Mouse (Mus musculus) cerebral cortex, adult 2 months (tissue): Measurements from ENCODE around the gene Atp8a2.

Experiments
- WGBS: fragments of 180-500 bp; shearing (Covaris S2); methylation state at CpG from one replicate; pipeline ENCODE4 v1.1.7; 2018; 5-methylcytosine and 5-hydroxymethylcytosine counted together

Gene Atp8a2

GRCm38 (mm10) chr14:59783348-59784341 lies 413.3 kb downstream of the Atp8a2 start:
- WGBS: 68% methylated on average over 11 of the region's 11 CpGs

DNA sequence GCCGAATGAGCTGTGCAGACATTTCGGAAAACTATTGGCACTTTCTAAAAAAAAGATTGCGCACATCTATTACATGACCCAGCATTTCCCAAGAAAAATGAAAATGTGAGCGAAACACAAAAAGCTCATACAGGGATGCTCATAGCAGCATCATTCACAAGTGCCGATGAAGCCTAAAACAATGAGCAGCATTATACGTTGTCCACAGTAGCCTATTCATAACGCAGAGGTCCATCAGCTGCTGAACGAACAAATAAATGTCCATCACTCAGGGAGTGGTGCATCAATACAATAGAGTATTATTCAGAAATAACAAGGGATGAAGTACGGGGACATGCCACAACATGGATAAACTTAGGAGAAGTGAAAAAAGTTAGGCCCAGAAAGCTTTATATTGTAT lies 416.6 kb downstream of the Atp8a2 start:
- WGBS: 76% methylated on average over 9 of the region's 9 CpGs

GRCm38 (mm10) chr14:59762227-59762626 lies 434.8 kb downstream of the Atp8a2 start:
- 62% methylated on average over 3 of the region's 3 CpGs for WGBS

DNA sequence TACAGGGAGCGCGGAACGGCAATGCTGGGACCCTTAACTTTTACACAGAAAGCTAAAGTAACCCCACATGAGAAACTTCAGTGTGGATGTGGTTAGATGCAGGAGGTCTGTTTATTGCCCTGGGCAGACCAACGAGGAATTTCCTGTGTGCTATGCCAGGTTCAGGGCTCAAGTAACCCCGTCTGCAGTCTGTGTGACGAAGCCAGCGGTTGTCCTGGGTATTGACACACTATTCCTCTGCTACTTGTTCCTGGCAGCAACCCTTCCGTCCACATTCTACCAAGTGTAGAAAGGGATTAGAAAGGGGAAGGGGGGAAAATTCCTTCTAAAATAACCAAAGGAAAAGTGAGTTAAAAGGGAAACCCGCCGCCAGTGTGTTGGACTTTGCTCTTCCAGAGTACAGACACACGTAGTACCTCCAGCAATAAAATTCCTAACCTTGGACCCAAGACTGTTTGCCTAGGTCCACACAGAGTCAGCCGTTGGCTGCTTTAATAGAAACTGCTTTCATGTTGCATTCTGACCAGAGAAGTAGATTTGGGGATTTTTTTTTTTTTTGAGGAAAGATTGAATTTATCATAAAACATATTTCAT lies 437.0 kb downstream of the Atp8a2 start:
- 86% methylated on average over 12 of the region's 12 CpGs for WGBS

DNA sequence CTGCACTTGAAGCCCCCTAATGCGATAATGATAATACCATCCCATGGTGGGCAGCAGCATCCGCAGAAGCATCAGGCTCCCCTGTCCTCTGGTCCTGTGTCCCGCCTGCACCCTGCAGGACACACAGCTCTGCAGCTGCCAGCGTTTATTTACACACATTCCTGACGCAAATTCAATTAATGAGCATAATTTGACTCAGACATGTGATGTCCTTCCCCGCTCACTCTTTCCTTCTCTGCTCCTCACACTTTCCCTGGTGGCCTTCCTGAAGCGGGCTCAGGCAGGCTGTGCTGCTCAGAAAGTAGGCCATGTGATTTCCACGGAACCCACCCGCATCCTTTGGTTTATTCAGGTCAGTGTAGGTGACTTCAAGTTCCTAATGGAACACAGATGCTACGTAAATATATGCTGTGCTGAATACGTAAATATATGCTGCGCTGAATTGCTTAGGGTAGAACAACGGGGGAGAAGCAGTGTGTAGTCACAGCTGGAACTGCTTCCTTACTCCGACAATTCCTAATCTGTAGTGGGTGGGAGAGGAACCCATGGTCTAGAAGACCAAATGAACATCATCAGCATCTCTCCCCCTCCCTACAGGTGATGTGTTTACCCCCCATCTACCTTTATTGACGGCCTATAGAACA lies 437.7 kb downstream of the Atp8a2 start:
- 74% methylated on average over 15 of the region's 15 CpGs for WGBS

GRCm38 (mm10) chr14:59752401-59752800 lies 444.6 kb downstream of the Atp8a2 start:
- WGBS: 92% methylated on average over 3 of the region's 3 CpGs

DNA sequence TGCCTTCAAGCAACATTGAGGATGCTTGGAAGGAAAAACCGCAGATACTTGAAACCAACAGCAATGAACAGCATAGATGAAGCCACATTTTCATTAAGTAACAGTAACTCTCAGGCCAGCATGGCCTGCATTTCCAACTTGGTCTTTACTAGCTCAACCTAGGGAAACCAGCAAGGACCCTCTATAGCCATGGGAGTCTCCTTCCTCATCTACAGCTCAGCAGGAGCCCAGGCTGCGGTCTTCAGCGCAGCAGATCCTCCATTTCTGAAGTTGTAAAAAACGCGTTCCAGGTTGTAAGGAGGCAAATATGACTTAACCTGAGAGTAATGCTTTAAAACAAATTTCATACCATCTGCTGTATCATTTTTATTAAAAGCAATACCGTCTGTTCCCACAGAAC lies 447.0 kb downstream of the Atp8a2 start:
- 86% methylated on average over 6 of the region's 6 CpGs for WGBS

GRCm38 (mm10) chr14:59745676-59746075 lies 451.3 kb downstream of the Atp8a2 start:
- WGBS: 72% methylated on average over 4 of the region's 4 CpGs

GRCm38 (mm10) chr14:59741752-59742151 lies 455.2 kb downstream of the Atp8a2 start:
- WGBS: 90% methylated on average over 5 of the region's 5 CpGs

GRCm38 (mm10) chr14:59739446-59739845 lies 457.5 kb downstream of the Atp8a2 start:
- WGBS: 86% methylated on average over 6 of the region's 6 CpGs

DNA sequence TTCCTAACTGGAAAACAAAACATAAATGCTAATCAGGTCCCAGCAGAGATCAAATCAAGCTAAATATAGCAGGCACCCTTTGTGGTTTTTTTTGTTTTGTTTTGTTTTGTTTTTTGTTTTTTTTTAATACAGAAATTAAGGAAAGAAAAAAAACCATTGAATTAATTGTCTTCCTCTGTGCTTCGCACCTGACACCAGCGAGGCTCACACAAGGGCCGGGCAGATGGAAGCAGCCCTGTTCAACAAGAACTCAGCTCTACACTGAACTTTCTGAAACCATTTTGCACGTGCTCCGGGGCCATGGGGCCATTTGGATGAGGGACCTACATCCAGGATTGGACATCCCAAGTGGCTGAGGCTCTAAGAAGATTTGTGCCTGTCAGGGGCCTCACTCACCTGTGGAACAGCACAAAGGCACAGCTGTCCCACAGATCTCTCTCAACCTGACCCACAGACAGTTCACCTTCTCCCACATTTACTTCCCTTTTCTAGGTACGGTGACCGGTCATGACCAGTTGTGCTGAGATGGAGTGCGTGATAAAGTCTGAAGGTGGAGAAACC lies 459.2 kb downstream of the Atp8a2 start:
- 77% methylated on average over 8 of the region's 8 CpGs for WGBS

DNA sequence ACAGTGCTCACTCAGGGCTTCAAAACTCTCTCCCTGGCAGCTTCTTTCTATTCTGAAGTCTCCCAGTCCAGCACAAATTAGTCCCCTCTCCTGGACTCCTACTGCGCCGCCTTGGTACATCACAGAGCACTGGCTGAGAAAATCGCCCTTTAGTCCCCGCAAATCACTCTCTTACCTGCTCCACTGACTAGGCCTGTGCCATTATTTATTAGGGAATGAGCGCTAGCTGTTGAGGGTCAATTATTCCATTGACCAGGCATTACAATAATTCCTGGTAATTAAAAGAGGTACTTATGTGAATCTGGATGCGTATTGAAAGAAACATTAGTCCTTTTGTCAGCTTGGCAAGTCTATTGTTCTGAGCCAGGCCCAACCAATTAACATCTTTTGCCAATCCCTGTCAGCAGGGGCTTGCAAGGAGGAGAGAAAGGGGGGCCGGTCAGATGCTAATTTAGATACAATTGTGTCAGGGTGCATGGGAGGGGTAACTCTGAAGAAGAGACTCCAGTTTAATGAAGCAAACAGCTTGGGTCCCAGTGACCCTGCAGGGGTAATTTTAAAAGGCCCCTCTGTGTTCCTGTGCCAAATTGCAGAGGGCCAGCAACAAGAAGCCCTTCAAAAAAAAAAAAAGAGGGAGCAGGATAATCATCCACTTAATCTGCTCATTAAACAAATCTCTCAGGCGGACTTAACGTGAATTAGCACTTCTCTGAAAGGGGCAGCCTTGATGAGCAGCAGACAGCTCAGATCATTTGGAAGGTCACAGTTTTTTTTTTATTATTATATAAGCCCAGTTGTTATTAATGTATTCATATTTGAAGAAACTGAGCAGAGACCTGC lies 459.9 kb downstream of the Atp8a2 start:
- 80% methylated on average over 9 of the region's 9 CpGs for WGBS

DNA sequence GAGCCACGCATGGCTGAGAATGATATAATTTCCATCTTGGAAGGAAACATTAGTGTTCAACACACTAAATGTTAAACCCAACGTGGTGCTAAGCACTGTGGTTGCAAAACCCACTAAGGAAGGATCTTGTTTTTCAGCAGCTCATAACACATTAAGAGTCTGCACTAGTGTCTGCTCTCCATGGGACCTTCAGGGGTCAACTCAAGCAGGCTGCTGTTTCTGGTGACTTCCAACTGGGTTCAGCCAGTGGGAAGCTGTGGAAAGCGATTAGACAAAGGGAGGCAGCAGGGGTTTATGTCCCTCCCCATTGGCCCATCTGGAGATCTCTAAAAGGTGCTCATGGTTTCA lies 467.0 kb downstream of the Atp8a2 start:
- 78% methylated on average over 3 of the region's 3 CpGs for WGBS

DNA sequence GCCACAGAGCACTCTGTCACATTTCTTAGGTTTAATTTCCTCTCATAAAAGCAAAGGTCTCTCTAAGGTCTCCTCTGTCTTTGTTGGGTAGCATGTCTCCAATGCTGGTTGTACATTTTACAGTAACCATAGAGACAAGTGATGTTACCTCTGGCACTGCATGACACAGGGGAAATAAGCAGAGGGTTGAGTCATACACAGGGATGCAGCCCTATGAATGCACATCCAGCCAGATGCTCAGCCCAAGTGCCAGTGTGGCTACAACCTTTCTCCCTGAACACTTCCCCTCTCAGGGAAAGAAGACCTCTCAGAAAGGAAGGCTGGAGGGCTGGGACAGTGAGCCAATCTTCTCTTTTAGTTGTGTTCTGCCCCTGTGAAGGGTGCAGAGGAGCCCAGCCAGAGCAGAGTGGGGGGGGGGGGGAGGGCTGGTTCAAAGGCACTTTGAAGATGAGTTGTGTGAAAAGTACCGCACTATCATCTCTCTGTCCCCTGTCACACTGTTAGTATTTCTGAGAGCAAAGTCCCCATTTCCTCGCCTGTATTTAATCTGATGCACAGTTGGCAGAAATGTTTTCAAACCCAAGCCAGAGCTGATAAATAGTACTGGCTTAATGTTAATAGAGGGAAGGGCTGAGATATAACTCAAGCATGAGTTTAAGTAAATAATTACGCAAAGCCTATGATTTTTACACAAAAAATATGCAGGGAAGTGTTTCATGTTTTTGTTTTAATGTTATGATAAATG lies 467.5 kb downstream of the Atp8a2 start:
- WGBS: 90% methylated on average over 3 of the region's 3 CpGs

GRCm38 (mm10) chr14:59727016-59727415 lies 470.0 kb downstream of the Atp8a2 start:
- 81% methylated on average over 4 of the region's 4 CpGs for WGBS

DNA sequence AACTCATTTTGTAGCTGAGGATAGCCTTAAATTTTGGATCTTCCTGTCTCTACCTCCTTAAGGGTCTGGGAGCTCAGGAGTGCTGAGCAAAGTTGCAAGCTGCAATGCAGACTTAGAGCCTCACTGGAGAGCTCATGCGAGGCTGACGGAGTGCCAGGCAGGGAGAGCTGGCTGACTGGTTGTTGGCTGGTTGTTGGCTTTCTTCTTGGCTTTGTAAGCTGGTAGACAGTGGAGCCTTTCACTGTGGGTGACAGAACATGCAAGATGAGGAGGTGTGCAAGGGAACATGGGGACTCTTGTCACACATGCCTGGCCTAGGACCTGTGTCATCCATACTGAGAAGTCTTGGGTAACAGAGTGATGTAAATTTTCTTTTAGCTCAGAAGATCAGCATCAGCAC lies 473.8 kb downstream of the Atp8a2 start:
- 57% methylated on average over 2 of the region's 2 CpGs for WGBS

DNA sequence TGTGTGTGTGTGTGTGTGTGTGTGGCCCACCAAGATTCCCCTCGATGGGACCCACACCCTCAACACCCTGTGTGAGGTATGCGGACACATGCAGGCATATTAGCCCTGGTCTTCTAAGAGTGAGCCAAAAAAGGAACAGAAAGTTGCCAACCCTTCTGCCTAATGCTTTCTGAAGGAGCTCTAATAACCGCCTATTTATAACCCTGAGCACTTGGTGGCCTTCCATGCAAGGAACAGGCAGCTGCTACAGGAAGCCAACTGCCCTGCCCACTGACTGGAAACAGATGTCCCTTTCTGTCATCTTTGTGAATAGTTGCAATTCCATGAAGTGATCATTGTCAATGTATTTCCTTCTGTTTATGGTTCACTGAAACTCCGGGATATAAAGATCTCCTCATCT lies 475.0 kb downstream of the Atp8a2 start:
- WGBS: 44% methylated on average over 4 of the region's 4 CpGs

DNA sequence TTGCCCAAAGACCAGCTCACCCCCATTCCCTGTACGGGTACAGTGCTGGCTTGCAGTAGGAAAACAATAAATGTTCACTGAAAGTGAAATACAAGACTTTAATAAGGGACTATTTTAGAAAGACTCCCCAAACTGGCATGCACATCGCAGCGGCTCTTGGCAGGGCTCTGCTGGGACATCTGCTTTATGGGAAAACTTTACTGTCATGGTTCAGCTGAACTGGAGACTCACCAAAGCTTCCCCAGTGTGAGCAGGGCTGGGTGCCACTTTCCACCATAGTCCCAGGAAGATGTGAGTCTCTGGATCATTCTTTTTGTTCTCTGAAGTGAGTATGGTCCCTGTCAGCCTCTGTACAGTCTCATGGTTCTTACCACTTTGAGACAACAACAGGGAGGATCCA lies 475.6 kb downstream of the Atp8a2 start:
- 56% methylated on average over 3 of the region's 3 CpGs for WGBS

- WGBS: 50% methylated on average over 4 of the region's 4 CpGs
These were observed 476.6 kb downstream of the Atp8a2 start for GRCm38 (mm10) chr14:59720386-59720785.

DNA sequence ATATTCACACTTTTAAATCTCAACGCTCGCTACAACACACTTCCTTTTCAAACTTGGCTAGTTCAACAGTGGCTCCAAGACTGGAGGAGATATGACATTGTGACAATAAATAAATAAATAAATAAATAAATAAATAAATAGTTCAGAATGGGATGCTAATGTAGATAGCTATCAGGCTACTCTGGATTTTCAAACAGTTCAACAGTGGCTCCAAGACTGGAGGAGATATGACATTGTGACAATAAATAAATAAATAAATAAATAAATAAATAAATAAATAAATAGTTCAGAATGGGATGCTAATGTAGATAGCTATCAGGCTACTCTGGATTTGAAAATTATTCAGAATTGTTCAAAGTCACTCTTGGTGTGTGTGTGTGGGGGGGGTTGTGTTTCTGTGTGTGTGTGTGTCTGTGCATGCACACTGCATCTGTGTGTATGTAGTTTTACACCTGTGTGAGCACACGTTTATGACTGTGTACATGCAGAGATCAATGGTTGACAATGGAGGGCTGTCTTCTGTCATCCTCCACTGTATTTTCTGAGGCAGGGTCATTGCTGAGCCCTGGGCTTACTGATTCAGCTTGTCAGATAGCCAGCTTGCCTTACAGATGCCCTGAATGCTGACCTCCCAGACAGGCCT lies 480.4 kb downstream of the Atp8a2 start:
- 56% methylated on average over 3 of the region's 3 CpGs for WGBS
